Mouse (Mus musculus): ENCODE results near the gene Cd44.

Cd44 gene

DNA sequence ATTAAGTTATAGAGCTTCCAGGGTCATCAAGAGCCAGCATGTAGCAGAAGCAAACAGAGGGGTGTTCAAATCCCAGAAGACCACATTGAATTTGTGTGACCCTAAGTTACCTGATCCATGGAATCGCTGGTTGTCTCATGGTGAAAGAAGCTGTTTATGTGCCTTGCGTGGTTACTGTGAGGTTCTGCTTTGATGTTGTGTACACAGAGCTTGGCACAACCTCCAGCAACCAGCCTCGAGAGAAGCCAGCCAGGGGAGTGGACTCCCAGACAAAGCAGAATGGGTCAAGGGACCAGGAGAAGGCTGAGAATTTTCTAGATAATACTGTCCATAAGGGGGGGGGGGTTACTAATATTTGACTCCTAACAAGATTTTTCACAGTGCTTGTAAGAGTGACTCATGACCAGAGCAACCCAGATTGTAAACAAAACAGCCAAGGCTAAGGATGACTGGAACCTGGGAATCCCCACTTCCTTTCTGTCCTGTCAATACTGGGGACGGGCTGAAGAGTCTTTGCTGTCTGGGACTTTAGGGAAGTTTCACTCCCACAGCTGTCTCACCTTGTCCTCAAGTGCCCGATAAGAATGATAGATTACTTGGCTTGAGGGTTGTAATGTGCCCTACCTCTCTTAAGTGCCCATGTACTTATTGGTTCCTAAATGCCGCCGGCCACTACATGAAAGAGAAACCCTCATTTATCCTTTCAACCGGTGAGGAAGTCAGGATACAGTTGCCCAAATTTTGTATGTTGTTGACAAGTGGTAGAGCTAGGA is 136.7 kb downstream of the Cd44 start:
- DNase-seq (ENCODE audit: extremely low spot score, low read depth, low spot score): no peak

GRCm38 (mm10) chr2:102763991-102764390 is 137.5 kb downstream of the Cd44 start:
- DNase-seq (ENCODE audit: extremely low spot score, low read depth, low spot score): no peak

DNA sequence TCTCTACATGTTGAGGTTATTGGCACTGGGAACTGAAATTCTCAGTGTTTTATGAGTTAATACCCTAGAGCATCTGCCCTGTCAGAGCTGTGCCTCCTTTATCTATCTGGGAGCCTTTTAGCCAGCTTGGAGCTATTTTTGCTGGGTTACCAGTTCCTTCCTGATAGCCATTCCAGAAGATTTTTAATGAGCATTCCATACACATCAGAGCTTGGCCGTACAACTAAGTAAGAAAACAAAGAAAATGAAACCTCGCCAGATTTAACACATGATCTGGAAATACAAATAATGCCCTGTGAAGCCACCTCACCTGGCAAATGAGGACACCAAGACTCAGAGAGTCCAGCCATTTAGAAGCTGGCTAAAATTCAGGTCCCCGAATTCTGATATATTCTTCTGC is 138.3 kb downstream of the Cd44 start:
- DNase-seq (ENCODE audit: extremely low spot score, low read depth, low spot score): no peak

Data from hindlimb bud, embryonic 11.5 days (tissue).